Mouse (Mus musculus) hindbrain, embryonic 15.5 days (tissue): ENCODE results near the gene Kidins220. TPM values are rescaled to one million over a fixed set of nuclear protein-coding genes. Genes with fewer than 3 reads are reported as not detected.

Experiments used
- ATAC-seq: fragments of 200-750 bp; cut with Nextera tagmentation; 2 replicates; pipeline ENCODE4 v1.8.0; 2017; ENCODE audit warnings: low read depth, moderate number of reproducible peaks, moderate TSS enrichment; ENCODE audit not compliant: low FRiP score
- H3K27ac ChIP-seq: fragments of 300-500 bp; sonication (generic); replicated peaks from 2 replicates; pipeline ENCODE4 v1.5.1; 2015; ENCODE audit warnings: mild to moderate bottlenecking, inconsistent platforms
- H3K27me3 ChIP-seq: fragments of 300-500 bp; sonication (generic); 2 replicates; pipeline ENCODE4 v1.6.1; 2015; ENCODE audit warnings: control low read depth, inconsistent platforms
- H3K36me3 ChIP-seq: fragments of 300-500 bp; sonication (generic); 2 replicates; pipeline ENCODE4 v1.6.1; 2015; ENCODE audit warnings: control low read depth, inconsistent platforms
- H3K4me1 ChIP-seq: fragments of 300-500 bp; sonication (generic); replicated peaks from 2 replicates; pipeline ENCODE4 v1.6.1; 2015; ENCODE audit warnings: control low read depth, inconsistent platforms
- H3K4me2 ChIP-seq: fragments of 300-500 bp; sonication (generic); 2 replicates; pipeline ENCODE4 v1.6.1; 2015; ENCODE audit warnings: moderate library complexity, mild to moderate bottlenecking, inconsistent platforms
- H3K4me3 ChIP-seq: fragments of 300-500 bp; sonication (generic); 2 replicates; pipeline ENCODE4 v1.5.1; 2015; ENCODE audit warnings: mild to moderate bottlenecking, inconsistent platforms
- H3K9ac ChIP-seq: fragments of 300-500 bp; sonication (generic); 2 replicates; pipeline ENCODE4 v1.6.1; 2015; ENCODE audit warnings: inconsistent platforms
- H3K9me3 ChIP-seq: fragments of 300-500 bp; sonication (generic); 2 replicates; pipeline ENCODE4 v1.6.1; 2016; ENCODE audit warnings: control low read depth, inconsistent platforms
- WGBS: fragments of 180-500 bp; shearing (Covaris S2); methylation state at CpG from one replicate; pipeline ENCODE4 v1.1.7; 2015; 5-methylcytosine and 5-hydroxymethylcytosine counted together
- polyA plus RNA-seq: library from polyadenylated mRNA; unstranded; fragments of >200 nt; fragmentation: Nextera tagmentation; extraction: Ambion mirVana; gene quantifications from 2 replicates; pipeline ENCODE4 v1.2.1, GENCODE M21; 2015

Kidins220 gene
- polyA plus RNA-seq, 1 experiment from 2014 or later = 140 TPM

GRCm38 (mm10) chr12:25083260-25084178 lies 108.8 kb downstream of the Kidins220 start:
- no peaks in the 10 kb centered on the region for H3K4me1 ChIP-seq
- H3K27ac ChIP-seq = no peak overlapping the region
- H3K4me2 ChIP-seq = peak overlapping the region; percentile 30
- H3K9me3 ChIP-seq = no peaks in the 10 kb centered on the region
- H3K9ac ChIP-seq = no peak overlapping the region
- ATAC-seq = no peak
- no peaks in the 10 kb centered on the region for H3K36me3 ChIP-seq
- WGBS = 35% methylated on average over 26 of the region's 26 CpGs
- no peaks in the 10 kb centered on the region for H3K27me3 ChIP-seq
- no peak overlapping the region for H3K4me3 ChIP-seq

- Histone ChIP-seq H3K9ac (no peak overlapping the region), H3K36me3 (no peaks in the 10 kb centered on the region), H3K4me2 (no peak overlapping the region), H3K4me3 (no peak overlapping the region), H3K27ac (no peak overlapping the region), H3K4me1 (peaks cover under 1% of the 10 kb centered on the region; the same call in 1 of the 2 replicates), H3K27me3 (no peaks in the 10 kb centered on the region), H3K9me3 (no peaks in the 10 kb centered on the region)
- no peak for ATAC-seq
- WGBS = 61% methylated on average over 4 of the region's 4 CpGs
These were observed 112.2 kb downstream of the Kidins220 start for GRCm38 (mm10) chr12:25086966-25087365.

GRCm38 (mm10) chr12:25089433-25089832 lies 114.7 kb downstream of the Kidins220 start:
- Histone ChIP-seq H3K4me3 (no peak overlapping the region), H3K36me3 (no peaks in the 10 kb centered on the region), H3K4me2 (no peak overlapping the region), H3K4me1 (peaks cover 16% of the 10 kb centered on the region), H3K9ac (no peak overlapping the region), H3K9me3 (no peaks in the 10 kb centered on the region), H3K27ac (no peak overlapping the region), H3K27me3 (no peaks in the 10 kb centered on the region)
- ATAC-seq = no peak
- 82% methylated on average over 1 of the region's 1 CpGs for WGBS

- H3K27ac ChIP-seq = peak overlapping the region; percentile 7; the same call in 1 of the 2 replicates
- H3K4me1 ChIP-seq = peaks cover 24% of the 10 kb centered on the region
- peak overlapping the region; percentile 76 for H3K4me2 ChIP-seq
- H3K9ac ChIP-seq = peak overlapping the region; percentile 42
- peak; percentile 60 for ATAC-seq
- H3K27me3 ChIP-seq = no peaks in the 10 kb centered on the region
- H3K36me3 ChIP-seq = no peaks in the 10 kb centered on the region
- peak overlapping the region; percentile 35 for H3K4me3 ChIP-seq
- no peaks in the 10 kb centered on the region for H3K9me3 ChIP-seq
- WGBS = 6% methylated on average over 25 of the region's 25 CpGs
These were observed 117.4 kb downstream of the Kidins220 start for GRCm38 (mm10) chr12:25092027-25092704.

- no peak; the same call in 1 of the 2 replicates for ATAC-seq
- peak overlapping the region; percentile 7; the same call in 1 of the 2 replicates for H3K27ac ChIP-seq
These were observed 118.1 kb downstream of the Kidins220 start for GRCm38 (mm10) chr12:25092751-25093211.

GRCm38 (mm10) chr12:25093241-25093774 lies 118.6 kb downstream of the Kidins220 start:
- no peak for ATAC-seq
- WGBS = 11% methylated on average over 11 of the region's 11 CpGs
- Histone ChIP-seq H3K27me3 (no peaks in the 10 kb centered on the region), H3K27ac (peak overlapping the region; percentile 7), H3K9me3 (no peaks in the 10 kb centered on the region), H3K4me3 (peak overlapping the region; percentile 35), H3K36me3 (no peaks in the 10 kb centered on the region), H3K4me2 (peak overlapping the region; percentile 76), H3K4me1 (peaks cover 35% of the 10 kb centered on the region), H3K9ac (peak overlapping the region; percentile 14; the same call in 1 of the 2 replicates)

More at GRCm38 (mm10) chr12:25092751-25093211, 118.1 kb downstream of the Kidins220 start:
- no peaks in the 10 kb centered on the region for H3K27me3 ChIP-seq
- 2% methylated on average over 17 of the region's 17 CpGs for WGBS
- peak overlapping the region; percentile 76 for H3K4me2 ChIP-seq
- peak overlapping the region; percentile 35 for H3K4me3 ChIP-seq
- peaks cover 30% of the 10 kb centered on the region for H3K4me1 ChIP-seq
- H3K9ac ChIP-seq = peak overlapping the region; percentile 42; the same call in 1 of the 2 replicates
- no peaks in the 10 kb centered on the region for H3K36me3 ChIP-seq
- no peaks in the 10 kb centered on the region for H3K9me3 ChIP-seq

GRCm38 (mm10) chr12:25094621-25095521 lies 120.1 kb downstream of the Kidins220 start:
- WGBS = 1% methylated on average over 22 of the region's 22 CpGs

GRCm38 (mm10) chr12:25095538-25095937 lies 120.8 kb downstream of the Kidins220 start:
- Histone ChIP-seq H3K4me3 (peak overlapping the region; percentile 64), H3K4me2 (peak overlapping the region; percentile 98), H3K27ac (peak overlapping the region; percentile 91), H3K4me1 (peaks cover 56% of the 10 kb centered on the region), H3K27me3 (no peaks in the 10 kb centered on the region), H3K9ac (peak overlapping the region; percentile 65), H3K36me3 (no peaks in the 10 kb centered on the region), H3K9me3 (no peaks in the 10 kb centered on the region)
- 0% methylated on average over 19 of the region's 19 CpGs for WGBS
- no peak; the same call in 1 of the 2 replicates for ATAC-seq

More at GRCm38 (mm10) chr12:25094621-25095521, 120.1 kb downstream of the Kidins220 start:
- H3K9me3 ChIP-seq = no peaks in the 10 kb centered on the region
- no peaks in the 10 kb centered on the region for H3K27me3 ChIP-seq
- peak overlapping the region; percentile 91 for H3K27ac ChIP-seq
- H3K36me3 ChIP-seq = no peaks in the 10 kb centered on the region
- H3K4me3 ChIP-seq = peak overlapping the region; percentile 64
- H3K9ac ChIP-seq = peak overlapping the region; percentile 65
- H3K4me2 ChIP-seq = peak overlapping the region; percentile 98
- ATAC-seq = no peak
- H3K4me1 ChIP-seq = peaks cover 49% of the 10 kb centered on the region

- Histone ChIP-seq H3K4me1 (peaks cover 62% of the 10 kb centered on the region), H3K27me3 (no peaks in the 10 kb centered on the region), H3K9ac (peak overlapping the region; percentile 65), H3K4me2 (peak overlapping the region; percentile 98), H3K9me3 (no peaks in the 10 kb centered on the region), H3K4me3 (peak overlapping the region; percentile 64), H3K36me3 (no peaks in the 10 kb centered on the region), H3K27ac (peak overlapping the region; percentile 91)
- WGBS = 0% methylated on average over 41 of the region's 41 CpGs
- ATAC-seq = peak; percentile 93
These were observed 121.4 kb downstream of the Kidins220 start for GRCm38 (mm10) chr12:25095974-25096639.

GRCm38 (mm10) chr12:25096640-25097051 lies 121.9 kb downstream of the Kidins220 start:
- 2% methylated on average over 15 of the region's 15 CpGs for WGBS

GRCm38 (mm10) chr12:25097052-25097209 lies 122.2 kb downstream of the Kidins220 start, which contains the start of gene Id2:
TSS of gene Id2 (minus strand) at chr12:25097140.
- ATAC-seq = no peak
- WGBS = 0% methylated on average over 1 of the region's 1 CpGs
- peaks cover 66% of the 10 kb centered on the region for H3K4me1 ChIP-seq
- H3K4me3 ChIP-seq = peak within 1 kb of the TSS; percentile 64
- no peaks in the 10 kb centered on the region for H3K36me3 ChIP-seq
- peak within 1 kb of the TSS; percentile 58 for H3K9ac ChIP-seq
- peak within 1 kb of the TSS; percentile 91 for H3K27ac ChIP-seq
- peak within 1 kb of the TSS; percentile 98 for H3K4me2 ChIP-seq
- H3K9me3 ChIP-seq = no peaks in the 10 kb centered on the region
- 0 out of 2 replicates have a peak, but pooled peaks cover 3% of the 10 kb centered on the region for H3K27me3 ChIP-seq

More at GRCm38 (mm10) chr12:25096640-25097051, 121.9 kb downstream of the Kidins220 start:
- ATAC-seq = no peak
- Histone ChIP-seq H3K9ac (peak overlapping the region; percentile 58), H3K36me3 (no peaks in the 10 kb centered on the region), H3K4me1 (peaks cover 66% of the 10 kb centered on the region), H3K9me3 (no peaks in the 10 kb centered on the region), H3K27me3 (0 out of 2 replicates have a peak, but pooled peaks cover 3% of the 10 kb centered on the region), H3K4me3 (peak overlapping the region; percentile 64), H3K4me2 (peak overlapping the region; percentile 98), H3K27ac (peak overlapping the region; percentile 91)
